Mouse (Mus musculus): ENCODE results near the gene Agmat.

DNA sequence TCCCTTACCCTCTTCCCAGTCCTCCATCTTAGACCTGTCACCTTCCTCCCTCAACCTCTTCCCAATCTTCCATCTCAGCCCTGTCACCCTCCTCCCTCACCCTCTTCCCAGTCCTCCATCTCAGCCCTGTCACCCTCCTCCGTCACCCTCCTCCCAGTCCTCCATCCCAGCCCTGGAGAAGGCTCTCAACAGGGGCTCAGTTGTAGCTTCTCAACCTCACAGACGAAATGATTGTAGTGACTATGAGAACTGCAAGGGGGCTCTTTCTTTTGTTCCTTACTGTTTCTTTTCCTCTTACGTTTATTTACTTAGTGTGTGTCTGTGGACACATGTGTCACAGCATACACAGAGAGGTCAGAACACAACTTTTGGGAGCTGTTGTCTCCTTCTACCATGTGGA is 4.4 kb downstream of the Agmat start:
- TF ChIP-seq POLR2A (IDR thresholded peaks at IDR 0.05; ENCODE audit: borderline replicate concordance, extremely low read depth, low read depth, low read length) (no peak), CTCF (IDR thresholded peaks at IDR 0.05; ENCODE audit: insufficient read depth, low read length) (no peak)
